Mouse (Mus musculus): ENCODE results near the gene Hist1h3c.

The Hist1h3c gene

DNA sequence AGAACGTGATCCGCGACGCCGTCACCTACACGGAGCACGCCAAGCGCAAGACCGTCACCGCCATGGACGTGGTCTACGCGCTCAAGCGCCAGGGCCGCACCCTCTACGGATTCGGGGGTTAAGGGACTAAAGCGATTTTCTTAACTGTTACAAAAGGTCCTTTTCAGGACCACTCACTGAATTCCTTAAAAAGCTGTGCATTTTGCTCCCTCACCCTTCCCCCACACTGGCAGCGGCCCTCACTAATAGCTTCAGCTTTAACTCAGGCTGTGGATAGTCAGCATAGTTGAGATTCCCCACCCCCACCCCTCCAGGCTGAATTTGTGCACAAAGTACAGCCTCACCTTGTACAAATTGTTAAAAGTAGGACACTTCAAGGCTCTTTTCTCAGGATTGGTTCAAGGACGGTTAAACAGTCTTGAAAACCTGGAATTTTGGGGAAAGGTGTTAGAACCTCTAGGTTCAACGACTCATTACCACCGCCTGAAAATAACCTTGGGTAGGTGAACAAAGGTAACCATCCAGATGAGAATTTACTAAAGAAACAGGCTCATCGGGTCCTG lies 11.9 kb upstream of the Hist1h3c start:
- DNase-seq (ENCODE audit: low read depth, low spot score), result peak; percentile 62

DNA sequence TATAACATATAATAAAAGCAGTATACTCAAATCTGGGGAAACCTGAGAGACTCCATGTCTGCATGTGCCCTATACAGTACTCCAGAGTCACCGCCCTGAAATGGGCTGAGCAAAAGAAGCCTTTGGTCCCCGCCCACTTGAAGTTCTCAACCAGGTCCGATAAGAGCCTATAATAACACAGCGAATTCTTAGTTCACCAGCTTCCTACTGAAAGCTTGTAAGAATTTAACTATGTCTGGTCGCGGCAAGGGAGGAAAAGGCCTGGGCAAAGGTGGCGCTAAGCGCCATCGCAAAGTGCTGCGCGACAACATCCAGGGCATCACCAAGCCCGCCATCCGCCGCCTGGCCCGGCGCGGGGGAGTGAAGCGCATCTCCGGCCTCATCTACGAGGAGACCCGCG lies 11.4 kb upstream of the Hist1h3c start, which contains the start of gene Hist1h4b:
Gene Hist1h4b, plus strand, starts transcription at position 224 of the 400 bp plus-strand sequence.
- DNase-seq (ENCODE audit: low read depth, low spot score), result peak; percentile 90

DNA sequence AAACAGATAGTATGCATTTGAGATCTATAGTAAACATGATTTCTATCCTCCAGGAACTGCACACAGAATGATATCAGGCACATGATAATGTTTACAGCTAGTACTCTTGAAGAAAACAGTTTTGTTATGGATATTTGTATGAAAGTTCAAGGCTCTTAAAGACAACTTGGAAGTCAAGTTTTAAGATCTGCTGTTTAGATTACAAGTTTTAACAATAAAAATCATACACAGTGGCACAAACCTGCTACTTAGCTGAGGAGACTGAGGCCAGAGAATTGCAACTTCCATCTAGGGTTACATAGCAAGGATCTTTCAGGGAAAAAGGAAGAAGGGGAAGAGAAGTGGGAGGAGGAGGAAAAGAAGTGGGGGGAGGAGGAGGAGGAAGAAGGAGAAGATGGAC lies 9.6 kb upstream of the Hist1h3c start:
- DNase-seq (ENCODE audit: low read depth, low spot score), result no peak

DNA sequence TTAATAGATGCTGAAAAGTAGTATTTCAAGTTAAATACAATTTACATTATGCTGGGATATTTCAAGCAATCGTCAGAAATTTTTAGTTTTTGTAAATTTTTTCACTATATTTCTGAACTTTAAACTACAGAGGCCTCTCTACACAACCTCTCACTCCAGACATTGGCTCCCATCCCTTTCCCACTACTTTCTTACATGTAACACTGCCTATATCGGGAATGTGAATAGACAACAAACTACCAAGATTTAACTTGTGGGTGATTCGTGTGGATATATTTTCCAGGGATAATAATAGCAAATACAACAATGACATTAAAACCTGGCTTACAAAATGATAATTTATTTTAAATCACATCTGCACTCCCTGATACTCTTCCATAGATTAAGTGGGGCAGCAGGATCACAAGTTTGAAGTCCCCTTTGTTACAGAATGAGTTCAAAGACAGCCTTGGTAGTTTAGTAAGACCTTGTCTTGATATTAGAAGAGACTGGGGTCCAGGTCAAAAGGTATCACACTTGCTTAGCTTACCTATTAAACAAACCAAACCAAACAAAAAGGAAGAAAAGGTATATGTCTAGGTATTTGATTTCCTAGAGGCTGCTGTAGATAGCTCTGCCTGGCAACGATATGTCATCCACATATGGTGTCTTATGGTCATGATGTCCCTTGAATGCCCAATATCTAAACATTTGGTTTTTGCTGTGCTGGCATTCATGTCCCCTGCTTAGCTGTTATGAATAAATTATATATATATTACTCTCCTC lies 8.1 kb upstream of the Hist1h3c start:
- DNase-seq (ENCODE audit: low read depth, low spot score), result no peak

DNA sequence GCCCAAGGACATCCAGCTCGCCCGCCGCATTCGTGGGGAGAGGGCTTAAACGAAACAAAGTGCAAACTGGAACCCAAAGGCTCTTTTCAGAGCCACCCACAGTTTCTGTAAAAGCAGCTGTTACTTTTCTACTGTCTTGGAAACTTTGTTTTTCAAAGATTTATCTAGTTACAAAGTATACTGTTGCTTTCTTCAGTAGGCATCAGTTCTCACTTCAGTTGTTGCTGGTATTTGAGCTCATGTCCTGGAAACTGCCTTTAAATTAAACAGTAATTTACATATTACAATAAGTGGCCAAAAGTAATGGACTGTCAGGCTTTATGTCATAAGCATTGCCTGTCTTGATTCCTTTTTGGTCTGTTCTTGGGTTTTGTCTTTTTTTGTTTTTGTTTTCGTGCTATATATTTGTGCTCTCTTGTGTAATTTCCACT lies 7.4 kb upstream of the Hist1h3c start:
- no peak for DNase-seq (ENCODE audit: low read depth, low spot score)

DNA sequence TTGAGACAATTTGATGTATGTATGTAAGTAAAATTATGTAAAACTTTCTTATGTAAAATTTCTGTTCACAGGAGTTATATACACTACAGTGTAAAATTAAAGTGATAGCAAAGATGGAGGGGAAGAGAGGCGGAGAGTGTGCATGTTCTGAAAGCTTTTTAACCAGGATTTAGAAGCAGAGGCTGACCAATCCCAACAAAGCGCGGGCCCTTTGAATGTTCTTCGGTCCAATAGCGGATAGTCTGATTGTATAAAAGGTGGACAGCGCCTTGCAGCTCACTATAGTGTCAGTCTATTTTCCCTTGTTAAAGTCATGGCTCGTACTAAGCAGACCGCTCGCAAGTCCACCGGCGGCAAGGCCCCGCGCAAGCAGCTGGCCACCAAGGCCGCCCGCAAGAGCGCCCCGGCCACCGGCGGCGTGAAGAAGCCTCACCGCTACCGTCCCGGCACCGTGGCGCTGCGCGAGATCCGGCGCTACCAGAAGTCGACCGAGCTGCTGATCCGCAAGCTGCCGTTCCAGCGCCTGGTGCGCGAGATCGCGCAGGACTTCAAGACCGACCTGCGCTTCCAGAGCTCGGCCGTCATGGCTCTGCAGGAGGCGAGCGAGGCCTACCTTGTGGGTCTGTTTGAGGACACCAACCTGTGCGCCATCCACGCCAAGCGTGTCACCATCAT lies 6.8 kb upstream of the Hist1h3c start, which contains the start of gene Hist1h3b:
Gene Hist1h3b, plus strand, starts transcription at position 201 of the 675 bp plus-strand sequence.
- DNase-seq (ENCODE audit: low read depth, low spot score), result peak; percentile 94

DNA sequence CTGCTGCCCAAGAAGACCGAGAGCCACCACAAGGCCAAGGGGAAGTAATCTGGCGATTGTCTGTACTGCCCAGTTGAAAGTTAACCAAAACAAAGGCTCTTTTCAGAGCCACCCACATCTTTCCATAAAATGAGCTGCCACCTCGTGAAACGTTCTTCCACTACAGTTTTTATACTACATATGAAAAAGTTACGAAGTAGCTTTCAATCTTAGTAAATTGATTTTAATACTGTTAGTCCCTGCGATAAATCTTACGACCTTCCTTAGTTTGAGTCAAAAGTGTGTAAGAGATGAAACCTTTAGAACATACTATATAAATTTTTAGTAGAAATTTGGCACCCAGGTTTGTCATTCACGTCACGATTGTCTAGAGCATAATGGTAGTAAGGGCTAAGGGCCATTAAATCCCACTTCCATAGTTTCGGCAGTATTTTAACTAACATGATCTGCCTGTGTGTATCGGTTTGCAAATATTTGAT lies 6.1 kb upstream of the Hist1h3c start:
- DNase-seq (ENCODE audit: low read depth, low spot score), result peak; percentile 50

DNA sequence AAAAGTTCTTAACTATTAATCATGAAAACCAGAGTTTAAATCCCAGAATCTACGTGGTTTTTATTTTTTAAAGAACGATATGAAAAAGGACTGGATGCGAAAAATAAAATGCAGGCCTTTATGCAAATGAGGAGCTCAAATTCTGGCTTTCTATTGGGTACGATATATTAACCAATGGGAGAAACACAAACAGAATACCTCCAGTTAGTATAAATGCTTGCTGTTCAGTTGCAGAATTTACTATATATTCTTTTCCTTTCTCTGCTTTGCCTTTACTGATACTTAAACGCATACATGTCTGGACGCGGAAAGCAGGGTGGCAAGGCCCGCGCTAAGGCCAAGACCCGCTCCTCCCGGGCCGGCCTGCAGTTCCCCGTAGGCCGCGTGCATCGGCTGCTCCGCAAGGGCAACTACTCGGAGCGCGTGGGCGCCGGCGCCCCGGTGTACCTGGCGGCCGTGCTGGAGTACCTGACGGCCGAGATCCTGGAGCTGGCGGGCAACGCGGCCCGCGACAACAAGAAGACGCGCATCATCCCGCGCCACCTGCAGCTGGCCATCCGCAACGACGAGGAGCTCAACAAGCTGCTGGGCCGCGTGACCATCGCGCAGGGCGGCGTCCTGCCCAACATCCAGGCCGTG lies 5.6 kb upstream of the Hist1h3c start, which contains the start of gene Hist1h2ab:
Gene Hist1h2ab, plus strand, starts transcription at position 288 of the 639 bp plus-strand sequence.
- DNase-seq (ENCODE audit: low read depth, low spot score), result peak; percentile 74

DNA sequence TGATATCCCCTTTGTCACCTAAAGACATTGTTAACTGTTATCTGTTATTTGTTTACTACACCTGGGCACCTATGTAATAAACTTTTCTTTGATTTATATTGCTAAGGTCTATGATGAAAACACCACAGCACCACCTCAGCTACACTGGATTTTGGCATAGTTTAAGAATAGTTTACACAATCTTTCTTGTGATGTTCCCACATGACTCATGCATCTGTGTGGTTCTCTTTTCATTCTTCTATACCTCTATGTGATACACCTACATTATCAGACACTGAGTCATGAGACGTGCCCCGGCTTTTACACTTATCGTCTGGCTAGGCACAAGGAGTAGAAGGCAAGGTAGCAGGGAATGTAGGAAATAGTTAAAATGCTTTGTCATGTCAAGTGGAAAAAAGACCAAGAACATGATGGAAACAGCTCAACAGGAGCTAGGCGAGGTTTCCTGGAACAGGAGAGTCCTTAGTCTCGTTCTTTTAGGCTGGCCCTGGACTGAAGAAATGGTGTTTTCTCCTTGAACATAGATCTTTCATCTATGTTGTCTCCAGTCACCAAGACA lies 4.2 kb upstream of the Hist1h3c start:
- DNase-seq (ENCODE audit: low read depth, low spot score), result no peak

DNA sequence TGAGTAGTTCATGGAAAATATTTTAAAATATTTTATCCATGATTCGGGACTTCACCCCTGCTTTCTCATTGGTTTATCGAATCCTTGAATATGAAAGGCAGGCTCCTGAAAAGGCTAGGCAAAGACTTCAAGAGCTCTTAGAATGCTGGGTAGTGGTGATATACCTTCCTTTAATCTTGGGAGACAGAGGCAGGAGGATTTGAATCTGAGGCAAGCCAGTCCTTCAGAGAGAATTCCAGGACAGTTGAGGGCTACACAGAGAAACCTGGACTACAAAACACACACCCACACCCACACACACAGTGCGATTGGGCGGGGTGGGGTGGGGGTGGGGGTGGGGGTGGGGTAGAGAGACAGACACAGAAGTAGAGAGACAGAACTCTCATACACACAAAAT lies 2.5 kb upstream of the Hist1h3c start:
- DNase-seq (ENCODE audit: low read depth, low spot score), result no peak

DNA sequence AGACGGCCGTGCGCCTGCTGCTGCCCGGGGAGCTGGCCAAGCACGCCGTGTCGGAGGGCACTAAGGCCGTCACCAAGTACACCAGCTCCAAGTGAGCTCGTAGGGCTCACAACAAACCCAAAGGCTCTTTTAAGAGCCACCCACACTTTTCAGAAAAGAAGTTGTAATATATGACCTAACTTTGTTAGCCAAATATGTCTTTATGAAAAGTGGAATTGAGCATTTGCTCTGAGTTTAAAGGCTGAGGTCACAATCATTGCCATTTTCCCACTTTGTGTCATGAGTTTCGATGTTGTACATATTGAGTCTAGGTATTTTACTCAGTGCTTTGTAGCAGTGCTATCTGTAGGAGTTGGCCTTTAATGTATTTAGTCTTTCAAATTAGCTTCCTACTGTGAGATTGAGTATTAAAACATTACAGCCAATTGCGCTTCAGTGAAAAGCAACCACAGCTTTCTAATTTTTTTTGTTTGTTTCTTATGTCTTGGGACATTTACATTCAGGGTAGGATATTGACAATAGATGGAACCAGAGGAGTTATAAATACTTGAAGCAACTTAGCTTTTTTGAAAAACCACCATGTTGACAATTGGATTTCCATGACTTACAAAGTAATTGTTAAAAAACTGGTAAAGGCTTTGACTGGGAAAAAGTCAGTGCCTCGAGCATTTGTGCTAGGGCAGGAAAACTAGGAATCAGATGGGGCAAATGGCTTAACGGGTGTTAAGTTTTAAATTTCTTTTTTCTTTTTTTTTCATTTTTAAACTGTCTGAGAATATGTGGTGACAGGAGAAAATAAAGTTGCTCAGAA lies 1.9 kb upstream of the Hist1h3c start:
- peak; percentile 24 for DNase-seq (ENCODE audit: low read depth, low spot score)

DNA sequence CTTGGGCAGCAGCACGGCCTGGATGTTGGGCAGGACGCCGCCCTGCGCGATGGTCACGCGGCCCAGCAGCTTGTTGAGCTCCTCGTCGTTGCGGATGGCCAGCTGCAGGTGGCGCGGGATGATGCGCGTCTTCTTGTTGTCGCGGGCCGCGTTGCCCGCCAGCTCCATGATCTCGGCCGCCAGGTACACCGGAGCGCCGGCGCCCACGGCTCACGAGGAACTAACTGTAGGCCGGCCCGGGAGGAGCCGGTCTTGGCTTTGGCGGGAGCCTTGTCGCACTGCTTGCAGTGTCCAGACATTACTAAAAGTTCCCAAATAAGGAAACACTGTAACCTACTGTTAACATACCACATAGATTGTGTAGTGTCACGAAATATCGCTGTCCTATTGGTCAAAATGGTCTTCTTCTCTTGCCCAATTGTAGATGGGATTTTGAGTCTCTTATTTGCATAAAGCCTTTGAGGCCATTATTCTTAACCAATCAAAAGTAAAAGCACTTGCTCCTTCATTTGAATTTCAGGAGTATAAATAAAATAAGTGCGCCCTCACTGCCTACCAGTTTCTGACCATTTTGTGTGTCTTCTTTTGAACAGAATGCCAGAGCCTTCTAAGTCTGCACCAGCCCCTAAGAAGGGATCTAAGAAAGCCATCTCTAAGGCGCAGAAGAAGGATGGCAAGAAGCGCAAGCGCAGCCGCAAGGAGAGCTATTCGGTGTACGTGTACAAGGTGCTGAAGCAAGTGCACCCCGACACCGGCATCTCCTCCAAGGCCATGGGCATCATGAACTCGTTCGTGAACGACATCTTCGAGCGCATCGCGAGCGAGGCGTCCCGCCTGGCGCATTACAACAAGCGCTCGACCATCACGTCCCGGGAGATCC lies 1.0 kb upstream of the Hist1h3c start, which contains the start of gene Hist1h2bb:
Gene Hist1h2bb, plus strand, starts transcription at position 534 of the 880 bp plus-strand sequence.
- peak; percentile 88 for DNase-seq (ENCODE audit: low read depth, low spot score)

DNA sequence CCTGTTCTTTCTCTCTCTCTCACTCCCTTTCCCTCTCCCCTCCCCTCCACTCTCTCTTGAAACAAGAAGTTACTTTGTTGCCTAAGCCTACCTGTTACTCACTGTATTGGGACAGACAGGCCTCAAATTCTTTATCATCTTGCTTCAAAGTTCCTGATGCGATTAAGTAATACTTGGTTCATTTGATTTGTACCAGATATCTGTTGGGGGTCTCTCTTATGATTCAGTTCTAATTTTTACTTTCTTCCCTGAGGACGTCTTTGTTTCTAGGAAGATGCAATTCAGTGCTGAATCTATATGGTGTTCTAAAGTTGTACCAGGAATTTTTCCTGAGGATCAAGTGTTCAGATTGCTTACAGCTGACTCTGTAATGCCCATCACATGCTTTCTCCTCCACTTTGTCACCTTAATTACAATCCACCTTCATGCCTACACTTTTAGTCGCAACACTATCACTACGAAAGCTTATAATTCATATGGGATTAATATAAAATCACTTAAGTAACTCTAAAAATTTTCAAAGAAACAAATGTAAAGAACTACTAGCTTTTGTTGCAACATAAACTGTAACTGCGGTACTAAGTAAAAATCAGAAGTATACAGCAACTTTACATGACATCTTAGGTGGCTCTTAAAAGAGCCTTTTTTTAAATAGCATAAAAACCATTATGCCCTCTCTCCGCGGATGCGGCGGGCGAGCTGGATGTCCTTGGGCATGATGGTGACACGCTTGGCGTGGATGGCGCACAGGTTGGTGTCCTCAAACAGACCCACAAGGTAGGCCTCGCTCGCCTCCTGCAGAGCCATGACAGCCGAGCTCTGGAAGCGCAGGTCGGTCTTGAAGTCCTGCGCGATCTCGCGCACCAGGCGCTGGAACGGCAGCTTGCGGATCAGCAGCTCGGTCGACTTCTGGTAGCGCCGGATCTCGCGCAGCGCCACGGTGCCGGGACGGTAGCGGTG lies 701 bp downstream of the Hist1h3c start:
- DNase-seq (ENCODE audit: low read depth, low spot score), result peak; percentile 23

DNA sequence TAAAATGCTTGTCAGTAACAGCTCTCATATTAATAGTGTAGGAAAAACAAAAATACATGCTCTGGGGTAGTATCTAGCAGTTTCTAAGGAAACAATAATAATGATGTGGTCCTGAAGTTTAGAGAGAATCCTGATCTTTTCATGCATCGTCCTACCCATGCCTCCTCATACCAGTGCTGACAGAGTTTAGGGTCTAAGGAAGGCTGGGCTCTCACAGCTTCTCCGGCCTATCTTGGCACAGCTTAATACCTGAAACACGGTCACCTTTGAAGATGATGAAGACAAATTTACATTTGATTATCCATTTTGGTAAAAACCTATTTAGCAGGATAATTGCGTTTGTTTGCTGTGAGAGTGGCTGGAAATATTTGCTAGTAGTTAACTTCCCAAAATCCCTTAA lies 1.4 kb downstream of the Hist1h3c start:
- peak; percentile 21 for DNase-seq (ENCODE audit: low read depth, low spot score)

DNA sequence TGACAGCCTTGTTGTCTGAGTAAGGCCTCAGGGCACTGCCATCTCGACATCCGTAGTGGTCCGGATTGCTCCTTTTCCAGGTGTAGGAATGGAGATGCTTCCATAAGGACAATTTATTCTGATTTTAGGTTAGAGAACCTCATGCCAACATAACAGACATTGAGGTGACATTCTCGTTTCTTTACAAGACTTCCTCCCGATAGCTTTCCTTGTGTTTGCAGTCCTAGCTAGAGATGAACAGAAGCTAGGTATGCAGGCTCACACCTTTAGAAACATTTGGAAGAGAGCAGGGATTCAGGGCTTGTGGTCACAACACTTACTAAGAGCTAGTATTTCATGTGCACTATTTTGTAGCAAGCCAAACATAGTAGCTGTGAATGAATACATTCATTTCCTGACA lies 2.2 kb downstream of the Hist1h3c start:
- DNase-seq (ENCODE audit: low read depth, low spot score), result no peak

DNA sequence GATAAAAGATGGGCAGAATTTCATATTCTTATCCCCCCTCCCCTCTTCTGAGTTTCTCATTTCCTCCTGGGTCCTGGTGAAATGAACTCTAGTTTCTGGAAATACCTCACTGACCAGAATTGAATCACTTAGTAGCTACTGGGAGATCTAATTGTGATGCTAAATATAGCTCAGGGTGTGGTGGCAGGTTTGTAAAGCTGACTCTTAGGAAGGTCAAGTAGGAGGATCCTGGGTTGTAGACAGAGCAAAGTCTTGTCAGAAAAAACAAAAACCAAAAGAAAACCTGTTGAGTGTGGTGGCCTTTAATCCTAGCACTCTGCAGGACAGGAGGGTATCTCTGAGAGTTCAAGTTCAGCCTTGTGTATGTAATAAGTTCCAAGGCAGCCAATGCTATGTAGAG lies 3.4 kb downstream of the Hist1h3c start:
- DNase-seq (ENCODE audit: low read depth, low spot score), result no peak

DNA sequence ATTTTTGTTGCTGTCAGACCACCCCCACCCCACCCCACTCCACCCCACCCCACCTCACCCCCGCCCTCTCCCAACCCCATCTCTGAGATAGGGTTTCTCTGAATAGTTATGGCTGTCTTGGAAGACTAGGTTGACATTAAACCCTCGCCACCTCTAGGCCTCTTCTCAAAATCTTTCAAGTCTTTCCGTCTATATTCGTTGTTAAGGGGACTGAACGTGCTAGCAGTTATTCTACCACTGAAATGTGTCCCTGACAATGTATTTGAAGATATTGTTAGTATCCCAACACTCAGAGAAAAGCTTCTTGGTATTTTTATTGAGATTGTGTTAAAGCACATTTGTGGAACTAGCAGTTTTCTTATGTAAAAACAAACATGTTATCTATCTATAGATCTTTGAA lies 4.5 kb downstream of the Hist1h3c start:
- no peak for DNase-seq (ENCODE audit: low read depth, low spot score)

DNA sequence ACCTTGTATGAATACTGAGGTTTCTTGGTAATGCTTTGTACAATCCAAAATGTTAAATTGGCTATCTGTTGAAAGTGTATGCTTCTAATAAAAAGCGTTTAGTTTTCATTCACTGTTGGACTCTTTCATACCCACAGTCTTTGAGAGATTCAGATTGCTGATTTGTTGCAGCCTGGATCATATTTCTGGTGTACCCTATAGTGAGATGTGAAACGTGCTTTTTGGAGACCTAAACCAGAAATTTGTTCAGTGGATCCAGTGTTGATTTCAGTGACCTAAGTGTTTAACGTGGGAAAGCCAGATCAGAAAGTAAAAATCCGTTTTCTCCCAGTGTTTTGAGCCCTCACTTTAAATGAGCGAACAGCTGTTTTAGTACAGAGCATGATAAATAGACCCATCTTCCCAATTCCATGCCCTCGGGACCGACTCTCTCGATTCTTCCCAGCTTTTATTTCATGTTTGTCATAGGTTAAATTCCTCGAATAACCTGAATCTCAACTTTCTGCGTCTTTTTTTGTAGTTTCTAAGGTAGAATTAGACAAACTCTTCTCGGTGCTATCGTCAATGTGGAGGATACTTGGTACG lies 5.1 kb downstream of the Hist1h3c start:
- no peak for DNase-seq (ENCODE audit: low read depth, low spot score)
